Mouse (Mus musculus) midbrain, embryonic 14.5 days (tissue): ENCODE measurements around the gene Sema3g. TPM values are rescaled to one million over a fixed set of nuclear protein-coding genes. Genes with fewer than 3 reads are reported as not detected.

ENCODE experiments used
- ATAC-seq: fragments of 200-750 bp; cut with Nextera tagmentation; 2 replicates; pipeline ENCODE4 v1.8.0; 2017; ENCODE audit warnings: moderate number of reproducible peaks, moderate library complexity; ENCODE audit not compliant: low FRiP score, low TSS enrichment
- DNase-seq: peaks from one replicate; pipeline ENCODE4 v3.0.0-alpha.2; 2015
- H3K27ac ChIP-seq: fragments of 300-500 bp; sonication (generic); replicated peaks from 2 replicates; pipeline ENCODE4 v1.5.1; 2014; ENCODE audit warnings: mild to moderate bottlenecking, low read depth, low read length, moderate library complexity
- H3K27me3 ChIP-seq: fragments of 300-500 bp; sonication (generic); 2 replicates; pipeline ENCODE4 v1.6.1; 2014; ENCODE audit warnings: low read length, control low read depth, mixed read lengths; ENCODE audit not compliant: control insufficient read depth, insufficient read depth
- H3K36me3 ChIP-seq: fragments of 300-500 bp; sonication (generic); 2 replicates; pipeline ENCODE4 v1.6.1; 2014; ENCODE audit warnings: low read length, control low read depth; ENCODE audit not compliant: control insufficient read depth, insufficient read depth
- H3K4me1 ChIP-seq: fragments of 300-500 bp; sonication (generic); 2 replicates; pipeline ENCODE4 v1.6.1; 2014; ENCODE audit warnings: mild to moderate bottlenecking, antibody characterized with exemption, low read length, control low read depth; ENCODE audit not compliant: control insufficient read depth, insufficient read depth
- H3K4me2 ChIP-seq: fragments of 300-500 bp; sonication (generic); 2 replicates; pipeline ENCODE4 v1.6.1; 2014; ENCODE audit warnings: mild to moderate bottlenecking, low read length, moderate library complexity
- H3K4me3 ChIP-seq: fragments of 300-500 bp; sonication (generic); replicated peaks from 2 replicates; pipeline ENCODE4 v1.5.1; 2014; ENCODE audit warnings: low read depth, low read length
- H3K9ac ChIP-seq: fragments of 300-500 bp; sonication (generic); replicated peaks from 2 replicates; pipeline ENCODE4 v1.6.1; 2014; ENCODE audit warnings: mild to moderate bottlenecking, low read length, moderate library complexity
- H3K9me3 ChIP-seq: fragments of 300-500 bp; sonication (generic); 2 replicates; pipeline ENCODE4 v1.6.1; 2016; ENCODE audit warnings: low read length, control low read depth, mixed read lengths; ENCODE audit not compliant: control insufficient read depth
- WGBS: fragments of 180-500 bp; shearing (Covaris S2); extraction: QIAGEN DNeasy Blood & Tissue Kit; methylation state at CpG from one replicate; pipeline ENCODE4 v1.1.7; 2014; 5-methylcytosine and 5-hydroxymethylcytosine counted together
- polyA plus RNA-seq: library from polyadenylated mRNA; unstranded; fragments of >200 nt; fragmentation: Nextera tagmentation; extraction: Ambion mirVana; gene quantifications from 2 replicates; pipeline ENCODE4 v1.2.1, GENCODE M21; 2014

Sema3g gene
- polyA plus RNA-seq, 1 experiment from 2014 or later, result 0.24 TPM

DNA sequence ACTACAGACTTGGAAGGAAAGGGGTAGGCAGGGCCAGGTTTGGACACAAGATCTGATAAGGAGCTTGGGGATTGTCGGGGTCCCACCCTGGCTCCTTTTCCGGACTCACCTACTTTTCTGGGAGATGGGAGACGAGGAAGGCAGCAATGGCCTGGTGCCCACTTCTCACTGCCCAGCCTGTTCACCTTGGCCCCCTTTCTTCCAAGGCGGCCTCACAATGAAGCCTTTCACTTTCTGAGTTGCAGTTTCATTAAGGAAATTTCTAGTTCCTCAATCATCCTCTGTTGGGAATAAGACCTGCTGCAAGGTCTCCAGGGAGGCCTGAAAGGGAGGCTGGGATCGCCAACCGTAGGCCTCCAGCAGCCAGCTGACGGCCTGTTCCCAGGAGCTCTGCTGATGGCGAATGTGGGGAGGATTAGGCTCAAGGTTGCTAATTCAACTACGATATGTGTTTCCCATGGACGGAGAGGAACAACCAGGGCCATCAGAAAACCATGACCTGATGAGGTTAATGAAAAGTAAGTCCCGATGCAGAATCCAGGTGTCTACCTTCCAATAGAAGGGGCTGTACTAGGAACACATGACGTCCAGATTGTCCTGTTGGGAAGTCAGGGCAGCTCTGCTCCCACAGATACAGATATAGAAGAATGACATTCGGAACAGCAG, 14.9 kb downstream of the Sema3g start:
- Histone ChIP-seq H3K4me1 (no peaks in the 10 kb centered on the region), H3K9ac (no peak overlapping the region), H3K4me2 (no peak overlapping the region), H3K27me3 (no peaks in the 10 kb centered on the region), H3K9me3 (no peaks in the 10 kb centered on the region), H3K4me3 (no peak overlapping the region), H3K36me3 (no peaks in the 10 kb centered on the region), H3K27ac (0 out of 2 replicates have a peak overlapping the region, but pooled peaks have one; percentile 5)
- DNase-seq, result no peak
- WGBS, result 83% methylated on average over 13 of the region's 13 CpGs
- no peak for ATAC-seq

- no peak; the same call in 1 of the 2 replicates for ATAC-seq
- WGBS, result 88% methylated on average over 14 of the region's 14 CpGs
- no peak overlapping the region for H3K4me3 ChIP-seq
Observed at GRCm38 (mm10) chr14:31233070-31233995, 15.7 kb downstream of the Sema3g start.

GRCm38 (mm10) chr14:31233996-31234591, 16.4 kb downstream of the Sema3g start:
- Histone ChIP-seq H3K27me3 (no peaks in the 10 kb centered on the region), H3K4me2 (0 out of 2 replicates have a peak overlapping the region, but pooled peaks have one; percentile 16), H3K4me1 (no peaks in the 10 kb centered on the region), H3K27ac (no peak overlapping the region), H3K4me3 (no peak overlapping the region), H3K9me3 (no peaks in the 10 kb centered on the region), H3K9ac (no peak overlapping the region), H3K36me3 (no peaks in the 10 kb centered on the region)
- ATAC-seq (no peak; the same call in 1 of the 2 replicates), DNase-seq (peak; percentile 91)
- WGBS, result 21% methylated on average over 11 of the region's 11 CpGs

More at GRCm38 (mm10) chr14:31233070-31233995, 15.7 kb downstream of the Sema3g start:
- Histone ChIP-seq H3K27me3 (no peaks in the 10 kb centered on the region), H3K4me1 (no peaks in the 10 kb centered on the region), H3K9ac (no peak overlapping the region), H3K9me3 (no peaks in the 10 kb centered on the region), H3K27ac (no peak overlapping the region), H3K4me2 (no peak overlapping the region), H3K36me3 (no peaks in the 10 kb centered on the region)
- no peak for DNase-seq

GRCm38 (mm10) chr14:31237101-31237882, 19.6 kb downstream of the Sema3g start:
- no peak for DNase-seq
- no peaks in the 10 kb centered on the region for H3K9me3 ChIP-seq

DNA sequence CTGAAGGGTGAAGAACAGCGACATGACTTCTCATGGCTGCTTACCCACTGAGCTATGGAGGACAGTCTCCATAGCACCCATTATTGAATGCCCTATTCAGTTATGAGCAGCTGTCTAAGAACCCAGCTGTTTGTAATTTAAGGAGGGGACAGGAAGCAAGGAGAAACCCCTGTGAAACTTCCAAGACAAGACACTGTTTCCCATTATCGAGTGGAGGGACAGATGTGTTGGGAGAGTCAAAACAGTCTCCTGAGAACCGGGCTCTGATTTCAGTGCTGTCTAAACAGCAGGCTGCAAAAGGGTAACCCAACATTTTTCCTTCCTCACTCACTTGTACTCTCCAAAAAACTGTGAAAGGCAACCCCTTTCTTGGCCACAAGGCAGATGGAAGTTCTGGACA, 22.9 kb downstream of the Sema3g start:
- no peak for ATAC-seq
- no peaks in the 10 kb centered on the region for H3K36me3 ChIP-seq
- WGBS, result 79% methylated on average over 3 of the region's 3 CpGs
- no peak overlapping the region for H3K4me3 ChIP-seq
- H3K27ac ChIP-seq, result no peak overlapping the region
- H3K27me3 ChIP-seq, result no peaks in the 10 kb centered on the region
- DNase-seq, result no peak
- no peak overlapping the region for H3K4me2 ChIP-seq
- no peak overlapping the region for H3K9ac ChIP-seq
- no peaks in the 10 kb centered on the region for H3K4me1 ChIP-seq
- H3K9me3 ChIP-seq, result no peaks in the 10 kb centered on the region

More at GRCm38 (mm10) chr14:31237101-31237882, 19.6 kb downstream of the Sema3g start:
- H3K9ac ChIP-seq, result no peak overlapping the region
- no peaks in the 10 kb centered on the region for H3K4me1 ChIP-seq
- WGBS, result 88% methylated on average over 7 of the region's 7 CpGs
- no peaks in the 10 kb centered on the region for H3K27me3 ChIP-seq
- H3K36me3 ChIP-seq, result no peaks in the 10 kb centered on the region
- H3K27ac ChIP-seq, result no peak overlapping the region
- H3K4me3 ChIP-seq, result no peak overlapping the region
- no peak for ATAC-seq
- no peak overlapping the region for H3K4me2 ChIP-seq

- Histone ChIP-seq H3K4me1 (no peaks in the 10 kb centered on the region), H3K4me2 (no peak overlapping the region), H3K9ac (no peak overlapping the region), H3K4me3 (no peak overlapping the region), H3K27ac (no peak overlapping the region), H3K27me3 (no peaks in the 10 kb centered on the region), H3K36me3 (no peaks in the 10 kb centered on the region), H3K9me3 (no peaks in the 10 kb centered on the region)
- ATAC-seq, result no peak
- DNase-seq, result no peak
- 91% methylated on average over 1 of the region's 1 CpGs for WGBS
Observed at GRCm38 (mm10) chr14:31244777-31245176, 27.1 kb downstream of the Sema3g start.

- H3K9ac ChIP-seq, result no peak overlapping the region
- H3K4me2 ChIP-seq, result no peak overlapping the region
- 92% methylated on average over 1 of the region's 1 CpGs for WGBS
- no peaks in the 10 kb centered on the region for H3K27me3 ChIP-seq
- H3K27ac ChIP-seq, result no peak overlapping the region
- DNase-seq (no peak), ATAC-seq (no peak)
- H3K4me1 ChIP-seq, result no peaks in the 10 kb centered on the region
- H3K4me3 ChIP-seq, result no peak overlapping the region
- no peaks in the 10 kb centered on the region for H3K9me3 ChIP-seq
- no peaks in the 10 kb centered on the region for H3K36me3 ChIP-seq
Observed at GRCm38 (mm10) chr14:31245946-31246345, 28.3 kb downstream of the Sema3g start.

DNA sequence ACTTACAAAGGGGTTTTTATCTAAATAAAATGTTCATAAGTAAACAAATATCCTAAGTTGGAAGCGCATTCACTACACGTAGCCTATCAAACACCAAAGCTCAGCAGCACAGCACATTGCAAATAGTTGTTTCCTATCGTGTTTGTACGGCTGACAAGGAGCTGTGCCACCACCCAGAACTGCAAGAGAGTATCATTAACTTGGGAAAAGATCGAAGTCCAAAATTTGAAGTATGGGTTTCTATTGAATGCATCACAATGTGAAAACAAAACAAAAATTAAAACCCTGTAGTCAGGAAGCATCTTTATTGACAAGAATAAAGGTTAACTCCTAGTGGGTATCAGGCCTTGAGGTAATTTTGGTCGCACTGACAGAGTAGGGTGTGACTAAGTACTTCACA, 30.7 kb downstream of the Sema3g start:
- DNase-seq (no peak), ATAC-seq (no peak)
- peaks cover 9% of the 10 kb centered on the region for H3K36me3 ChIP-seq
- H3K27me3 ChIP-seq, result no peaks in the 10 kb centered on the region
- 92% methylated on average over 6 of the region's 6 CpGs for WGBS
- H3K9ac ChIP-seq, result no peak overlapping the region
- H3K4me1 ChIP-seq, result peaks cover 9% of the 10 kb centered on the region; the same call in 1 of the 2 replicates
- no peaks in the 10 kb centered on the region for H3K9me3 ChIP-seq
- no peak overlapping the region for H3K27ac ChIP-seq
- H3K4me3 ChIP-seq, result no peak overlapping the region
- H3K4me2 ChIP-seq, result no peak overlapping the region
